Mouse (Mus musculus) heart, embryonic 11.5 days (tissue): ENCODE measurements around the gene Apobec3. TPM values are rescaled to one million over a fixed set of nuclear protein-coding genes. Genes with fewer than 3 reads are reported as not detected.
"Not testable (repeated sequence)": the region's sequence is repeated elsewhere in the genome, so short reads cannot be mapped to it uniquely, and the experiment has no call there.

ENCODE experiments used
- ATAC-seq: fragments of 200-750 bp; cut with Nextera tagmentation; replicated peaks from 2 replicates; pipeline ENCODE4 v1.8.0; 2017; ENCODE audit warnings: moderate library complexity; ENCODE audit not compliant: insufficient number of reproducible peaks, low FRiP score, low TSS enrichment
- H3K27ac ChIP-seq: fragments of 300-500 bp; sonication (generic); 2 replicates; pipeline ENCODE4 v1.5.1; 2014; ENCODE audit warnings: mild to moderate bottlenecking, low read depth, low read length
- H3K27me3 ChIP-seq: fragments of 300-500 bp; sonication (generic); 2 replicates; pipeline ENCODE4 v1.6.1; 2014; ENCODE audit warnings: mild to moderate bottlenecking, low read length, mixed read lengths; ENCODE audit not compliant: control insufficient read depth, insufficient read depth
- H3K36me3 ChIP-seq: fragments of 300-500 bp; sonication (generic); 2 replicates; pipeline ENCODE4 v1.6.1; 2014; ENCODE audit warnings: mild to moderate bottlenecking, low read length, moderate library complexity, mixed read lengths; ENCODE audit not compliant: control insufficient read depth, insufficient read depth
- H3K4me1 ChIP-seq: fragments of 300-500 bp; sonication (generic); 2 replicates; pipeline ENCODE4 v1.6.1; 2014; ENCODE audit warnings: low read length; ENCODE audit not compliant: control insufficient read depth, insufficient read depth
- H3K4me2 ChIP-seq: fragments of 300-500 bp; sonication (generic); 2 replicates; pipeline ENCODE4 v1.6.1; 2014; ENCODE audit warnings: mild to moderate bottlenecking, moderate library complexity
- H3K4me3 ChIP-seq: fragments of 300-500 bp; sonication (generic); 2 replicates; pipeline ENCODE4 v1.5.1; 2014; ENCODE audit warnings: low read depth, low read length
- H3K9ac ChIP-seq: fragments of 300-500 bp; sonication (generic); 2 replicates; pipeline ENCODE4 v1.6.1; 2014; ENCODE audit warnings: mild to moderate bottlenecking, low read depth, low read length, moderate library complexity
- H3K9me3 ChIP-seq: fragments of 300-500 bp; sonication (generic); replicated peaks from 2 replicates; pipeline ENCODE4 v1.6.1; 2016; ENCODE audit warnings: low read length; ENCODE audit not compliant: control insufficient read depth
- WGBS: fragments of 180-500 bp; shearing (Covaris S2); extraction: QIAGEN DNeasy Blood & Tissue Kit; methylation state at CpG from one replicate; pipeline ENCODE4 v1.1.7; 2014; ENCODE audit not compliant: insufficient replicate concordance; 5-methylcytosine and 5-hydroxymethylcytosine counted together
- polyA plus RNA-seq: library from polyadenylated mRNA; unstranded; fragments of >200 nt; fragmentation: Nextera tagmentation; extraction: Ambion mirVana; gene quantifications from 2 replicates; pipeline ENCODE4 v1.2.1, GENCODE M21; 2014

The Apobec3 gene
- polyA plus RNA-seq, 1 experiment from 2014 or later, result 12.0 TPM

DNA sequence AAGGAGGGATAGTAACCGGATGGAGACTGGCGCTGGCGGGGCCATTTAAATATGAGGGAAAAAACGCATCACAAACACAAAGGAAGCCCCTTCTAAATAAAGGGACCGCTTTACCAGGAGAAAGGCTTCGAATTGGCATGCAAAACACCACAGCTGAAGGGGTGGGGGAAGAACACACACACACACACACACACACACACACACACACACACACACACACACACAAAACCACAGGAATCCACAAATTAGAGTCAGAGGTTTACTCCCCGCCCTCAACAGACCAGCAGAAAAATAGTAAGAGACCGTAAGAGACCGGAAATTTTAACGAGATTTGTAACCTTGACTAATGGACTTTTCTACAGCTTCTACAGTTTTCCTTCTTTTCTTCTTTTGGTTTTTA is 43.3 kb downstream of the Apobec3 start:
- Histone ChIP-seq H3K4me3 (no peak overlapping the region), H3K4me1 (0 out of 2 replicates have a peak, but pooled peaks cover 2% of the 10 kb centered on the region), H3K4me2 (no peak overlapping the region), H3K27me3 (peaks cover 53% of the 10 kb centered on the region), H3K27ac (no peak overlapping the region), H3K9ac (no peak overlapping the region), H3K36me3 (no peaks in the 10 kb centered on the region), H3K9me3 (no peaks in the 10 kb centered on the region)
- WGBS, result 9% methylated on average over 10 of the region's 10 CpGs
- no peak for ATAC-seq

DNA sequence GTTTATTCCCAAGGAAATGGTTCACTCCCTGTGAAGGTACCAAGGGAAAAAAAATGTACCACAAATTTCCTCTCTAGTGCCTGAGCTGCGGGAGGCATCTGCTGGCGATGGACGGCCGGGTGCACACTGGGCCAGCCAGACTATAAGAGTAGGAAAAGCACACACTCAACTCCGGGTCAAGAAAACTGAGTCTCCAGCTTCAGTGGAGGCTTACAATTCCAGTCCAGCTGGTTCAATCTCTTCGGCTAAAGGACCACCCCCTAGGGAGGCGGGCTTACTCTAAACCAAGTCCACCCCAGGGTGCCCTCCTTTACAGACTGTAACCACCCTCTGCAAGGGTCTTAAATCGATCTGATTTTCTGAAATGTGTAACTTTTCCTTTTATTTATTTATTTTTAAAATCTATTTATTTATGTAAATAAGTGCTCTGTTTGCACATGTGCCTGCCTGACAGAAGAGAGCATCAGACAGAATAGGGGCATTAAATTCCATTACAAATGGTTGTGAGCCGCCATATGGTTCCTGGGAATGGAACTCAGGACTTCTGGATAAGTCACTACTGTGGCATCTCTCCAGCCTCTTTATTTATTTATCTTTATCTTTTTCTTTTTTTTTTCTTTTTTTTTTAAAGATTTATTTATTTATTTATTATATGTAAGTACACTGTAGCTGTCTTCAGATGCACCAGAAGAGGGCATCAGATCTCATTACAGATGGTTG is 44.4 kb downstream of the Apobec3 start:
- Histone ChIP-seq H3K4me3 (no peak overlapping the region), H3K9ac (no peak overlapping the region), H3K36me3 (no peaks in the 10 kb centered on the region), H3K4me2 (no peak overlapping the region), H3K9me3 (no peaks in the 10 kb centered on the region), H3K4me1 (0 out of 2 replicates have a peak, but pooled peaks cover 2% of the 10 kb centered on the region), H3K27ac (no peak overlapping the region), H3K27me3 (peaks cover 46% of the 10 kb centered on the region)
- 37% methylated on average over 9 of the region's 9 CpGs for WGBS
- ATAC-seq, result no peak

DNA sequence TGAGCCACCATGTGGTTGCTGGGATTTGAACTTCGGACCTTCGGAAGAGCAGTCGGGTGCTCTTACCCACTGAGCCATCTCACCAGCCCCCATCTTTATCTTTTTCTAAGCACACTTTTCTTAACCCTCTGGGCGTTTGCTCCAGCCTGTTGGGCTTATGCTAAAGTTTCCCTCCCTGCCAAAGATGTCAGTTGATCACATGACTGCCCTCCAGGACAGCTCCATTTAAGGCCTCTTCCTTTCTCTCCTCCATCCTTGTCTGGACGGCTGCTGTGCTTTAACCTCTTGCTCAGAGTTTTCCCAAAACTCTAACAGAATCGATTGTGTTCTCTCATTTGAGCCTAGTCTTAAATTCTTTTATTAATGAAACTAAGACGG is 44.9 kb downstream of the Apobec3 start:
- Histone ChIP-seq H3K4me2 (no peak overlapping the region), H3K36me3 (no peaks in the 10 kb centered on the region), H3K27ac (no peak overlapping the region), H3K9ac (no peak overlapping the region), H3K27me3 (peaks cover 43% of the 10 kb centered on the region), H3K9me3 (no peaks in the 10 kb centered on the region), H3K4me3 (no peak overlapping the region), H3K4me1 (0 out of 2 replicates have a peak, but pooled peaks cover 2% of the 10 kb centered on the region)
- WGBS, result 60% methylated on average over 7 of the region's 7 CpGs
- ATAC-seq, result no peak

DNA sequence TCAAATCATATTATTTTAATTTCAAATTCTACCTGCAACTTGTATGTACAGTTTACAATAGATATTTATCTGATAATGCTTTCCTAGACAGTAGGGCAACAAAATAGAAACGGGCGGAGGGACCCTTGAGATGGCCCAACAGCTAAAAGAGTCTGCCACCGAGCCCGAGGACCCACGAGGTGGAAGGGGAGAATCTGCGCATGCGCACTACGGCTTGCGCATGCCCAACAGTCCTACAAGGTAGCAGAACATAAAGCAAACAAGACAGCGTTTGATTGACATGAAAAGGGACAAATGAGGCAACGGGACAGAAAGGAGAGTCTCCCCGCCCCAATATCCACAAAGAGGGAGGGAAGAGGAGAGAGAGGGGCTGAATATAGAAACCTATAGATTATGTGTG is 47.6 kb downstream of the Apobec3 start:
- 86% methylated on average over 12 of the region's 12 CpGs for WGBS
- H3K27ac ChIP-seq, result no peak overlapping the region
- H3K4me3 ChIP-seq, result no peak overlapping the region

DNA sequence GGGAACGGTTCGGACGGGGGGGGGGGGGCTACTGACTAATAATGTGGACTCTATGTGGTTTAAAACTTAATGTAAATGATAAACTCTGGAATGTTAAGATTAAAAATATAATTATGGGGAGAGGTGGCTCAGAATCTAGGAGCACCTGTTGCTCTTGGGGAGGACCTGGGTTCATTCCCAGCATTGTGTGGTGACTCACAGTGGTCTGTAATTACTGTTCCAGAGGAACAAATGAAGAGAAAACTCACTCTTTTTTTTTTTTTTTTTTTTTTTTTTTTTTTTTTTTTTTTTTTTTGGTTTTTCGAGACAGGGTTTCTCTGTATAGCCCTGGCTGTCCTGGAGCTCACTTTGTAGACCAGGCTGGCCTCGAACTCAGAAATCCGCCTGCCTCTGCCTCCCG is 48.0 kb downstream of the Apobec3 start:
- H3K27me3 ChIP-seq, result peaks cover 14% of the 10 kb centered on the region
- ATAC-seq, result not testable (repeated sequence)
- 78% methylated on average over 5 of the region's 7 CpGs for WGBS

More for the DNA sequence above, 47.6 kb downstream of the Apobec3 start:
- no peak for ATAC-seq
- Histone ChIP-seq H3K4me1 (no peaks in the 10 kb centered on the region), H3K27me3 (peaks cover 17% of the 10 kb centered on the region), H3K9me3 (no peaks in the 10 kb centered on the region), H3K4me2 (no peak overlapping the region), H3K36me3 (no peaks in the 10 kb centered on the region), H3K9ac (no peak overlapping the region)

DNA sequence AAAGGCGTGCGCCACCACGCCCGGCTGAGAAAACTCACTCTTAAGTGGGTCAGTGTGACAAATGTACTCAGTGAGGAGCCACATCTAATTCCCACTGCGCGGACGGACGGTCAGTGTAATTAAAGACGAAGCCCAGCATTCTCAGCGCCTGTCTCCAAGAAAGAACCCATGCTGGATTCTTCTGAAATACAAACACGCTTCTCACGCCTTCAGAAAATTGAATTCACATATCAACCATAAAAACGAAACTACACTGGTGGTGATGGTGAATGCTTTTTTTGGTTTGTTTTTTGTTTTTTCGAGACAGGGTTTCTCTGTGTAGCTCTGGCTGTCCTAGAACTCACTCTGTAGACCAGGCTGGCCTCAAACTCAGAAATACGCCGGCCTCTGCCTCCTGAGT is 48.5 kb downstream of the Apobec3 start:
- Histone ChIP-seq H3K27ac (no peak overlapping the region), H3K4me2 (no peak overlapping the region), H3K4me3 (no peak overlapping the region), H3K9ac (no peak overlapping the region), H3K9me3 (no peaks in the 10 kb centered on the region), H3K4me1 (no peaks in the 10 kb centered on the region), H3K27me3 (peaks cover 14% of the 10 kb centered on the region), H3K36me3 (no peaks in the 10 kb centered on the region)
- ATAC-seq, result no peak
- 81% methylated on average over 16 of the region's 16 CpGs for WGBS

More for the DNA sequence above, 48.0 kb downstream of the Apobec3 start:
- H3K4me2 ChIP-seq, H3K4me1 ChIP-seq, H3K9ac ChIP-seq, H3K4me3 ChIP-seq, H3K9me3 ChIP-seq, H3K27ac ChIP-seq, H3K36me3 ChIP-seq: not testable (repeated sequence)

DNA sequence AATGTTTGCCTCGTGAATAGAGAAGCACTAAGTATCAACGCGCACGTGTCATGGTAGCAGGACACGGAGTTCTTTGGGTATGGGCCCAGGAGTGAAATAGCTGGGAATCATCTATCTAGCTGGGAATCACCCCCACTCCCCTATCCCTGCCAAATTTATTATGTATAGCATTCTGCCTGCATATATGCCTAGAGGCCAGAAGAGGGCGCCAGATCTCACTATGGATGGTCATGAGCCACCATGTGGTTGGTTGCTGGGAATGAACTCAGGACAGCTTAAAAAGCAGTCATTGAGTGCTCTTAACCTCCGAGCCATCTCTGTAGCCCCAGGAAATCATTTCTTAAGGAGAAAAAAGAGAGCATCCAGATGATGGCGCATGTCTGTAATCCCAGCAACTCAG is 49.5 kb downstream of the Apobec3 start:
- no peaks in the 10 kb centered on the region for H3K9me3 ChIP-seq
- H3K9ac ChIP-seq, result no peak overlapping the region
- H3K36me3 ChIP-seq, result no peaks in the 10 kb centered on the region
- H3K27me3 ChIP-seq, result peaks cover 5% of the 10 kb centered on the region
- H3K4me1 ChIP-seq, result no peaks in the 10 kb centered on the region
- ATAC-seq, result no peak
- H3K4me3 ChIP-seq, result no peak overlapping the region
- no peak overlapping the region for H3K4me2 ChIP-seq
- no peak overlapping the region for H3K27ac ChIP-seq
- 19% methylated on average over 8 of the region's 8 CpGs for WGBS

DNA sequence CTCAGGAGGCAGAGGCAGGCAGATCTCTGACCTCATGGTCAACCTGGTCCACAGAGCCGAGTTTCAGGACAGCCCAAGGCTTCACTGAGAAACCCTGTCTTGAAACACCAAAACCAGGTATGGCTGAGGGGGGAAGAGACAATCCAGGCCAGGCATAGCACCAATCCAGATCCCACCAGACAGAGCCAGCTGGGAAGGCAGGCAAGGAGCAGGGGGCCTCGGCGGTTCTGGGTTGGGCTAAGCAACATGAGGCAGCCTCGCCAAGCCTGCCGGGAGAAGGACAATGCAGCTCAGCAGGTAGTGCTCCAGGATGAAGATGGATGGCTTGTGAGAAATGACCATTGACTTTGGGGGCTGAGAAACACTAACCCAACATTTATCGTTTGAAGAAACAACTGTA is 51.1 kb downstream of the Apobec3 start:
- no peaks in the 10 kb centered on the region for H3K4me1 ChIP-seq
- H3K27ac ChIP-seq, result no peak overlapping the region
- no peak overlapping the region for H3K4me2 ChIP-seq
- H3K9ac ChIP-seq, result no peak overlapping the region
- H3K9me3 ChIP-seq, result no peaks in the 10 kb centered on the region
- 85% methylated on average over 6 of the region's 6 CpGs for WGBS
- H3K4me3 ChIP-seq, result no peak overlapping the region
- H3K27me3 ChIP-seq, result peaks cover 5% of the 10 kb centered on the region; the same call in 1 of the 2 replicates
- H3K36me3 ChIP-seq, result no peaks in the 10 kb centered on the region
- ATAC-seq, result no peak

DNA sequence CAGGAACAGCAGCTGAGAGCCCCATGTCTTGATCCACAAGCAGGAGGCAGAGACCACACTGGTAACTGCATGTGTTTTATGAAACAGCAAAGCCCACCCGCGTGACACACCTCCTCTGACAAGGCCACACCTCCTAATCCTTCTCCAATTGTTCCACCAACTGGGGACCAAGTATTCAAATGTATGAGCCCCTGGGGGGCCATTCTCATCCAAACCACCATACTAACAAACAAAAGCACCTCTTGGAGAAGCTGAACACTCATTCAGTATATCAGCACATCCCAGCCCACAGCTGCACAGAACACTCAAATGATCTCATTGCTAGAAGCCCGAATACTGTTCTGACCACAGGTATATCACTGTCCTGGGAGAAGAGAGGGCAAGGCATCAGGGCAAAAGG is 52.1 kb downstream of the Apobec3 start:
- Histone ChIP-seq H3K4me1 (no peaks in the 10 kb centered on the region), H3K36me3 (no peaks in the 10 kb centered on the region), H3K9ac (no peak overlapping the region), H3K9me3 (no peaks in the 10 kb centered on the region), H3K27me3 (peaks cover 5% of the 10 kb centered on the region; the same call in 1 of the 2 replicates), H3K27ac (no peak overlapping the region), H3K4me2 (no peak overlapping the region), H3K4me3 (no peak overlapping the region)
- no peak for ATAC-seq
- WGBS, result 87% methylated on average over 3 of the region's 3 CpGs
